Mouse (Mus musculus) CH12.LX (cell line): Measurements from ENCODE around the gene Foxf2. TPM values are rescaled to one million over a fixed set of nuclear protein-coding genes. Genes with fewer than 3 reads are reported as not detected.

Source experiments
- DNase-seq: peaks from one replicate; pipeline ENCODE4 v3.0.0-alpha.2; 2013; ENCODE audit errors: extremely low read depth
- H3K27ac ChIP-seq: 2 replicates; pipeline ENCODE4 v1.5.1; 2012; ENCODE audit warnings: low read depth, mild to moderate bottlenecking, control low read depth, moderate library complexity; ENCODE audit not compliant: insufficient read depth
- H3K27me3 ChIP-seq: replicated peaks from 2 replicates; pipeline ENCODE3; 2012; ENCODE audit warnings: inconsistent platforms
- H3K36me3 ChIP-seq, 2 experiments: replicated peaks in 1 of 2; 2 replicates each; pipeline versions ENCODE3 to v1.6.1; 2012; ENCODE audit warnings: inconsistent platforms in 1 of 2, low read length in 1 of 2, mild to moderate bottlenecking in 1 of 2, mixed read lengths in 1 of 2, moderate library complexity in 1 of 2; ENCODE audit not compliant: control insufficient read depth in 1 of 2, insufficient read depth in 1 of 2
- H3K4me1 ChIP-seq, 2 experiments: 2 replicates each; pipeline ENCODE4 v1.6.1; 2012; ENCODE audit warnings: inconsistent platforms in 1 of 2, moderate library complexity in 1 of 2; ENCODE audit not compliant: insufficient read depth in 2 of 2, control insufficient read depth in 1 of 2
- H3K4me2 ChIP-seq: 2 replicates; pipeline ENCODE4 v1.6.1; 2012; ENCODE audit warnings: low read depth, mild to moderate bottlenecking, control low read depth; ENCODE audit not compliant: poor library complexity, insufficient read depth, severe bottlenecking
- H3K4me3 ChIP-seq, 3 experiments: fragments of 150-350 bp in 1 of 3; sonication (generic) in 1 of 3; replicated peaks in 1 of 3; 2 replicates each; pipeline versions ENCODE3 to v1.5.1; 2011 to 2012; ENCODE audit warnings: low read depth in 2 of 3, low read length in 2 of 3, mild to moderate bottlenecking in 2 of 3, moderate library complexity in 2 of 3, control low read depth in 1 of 3, improper control_type of control experiment in 1 of 3, inconsistent platforms in 1 of 3, mixed read lengths in 1 of 3; ENCODE audit not compliant: poor library complexity in 1 of 3
- H3K79me2 ChIP-seq: replicated peaks from 2 replicates; pipeline ENCODE4 v1.6.1; 2012; ENCODE audit warnings: mild to moderate bottlenecking, moderate library complexity; ENCODE audit not compliant: control insufficient read depth, poor library complexity, insufficient read depth, severe bottlenecking; ENCODE audit errors: extremely low read depth
- H3K9ac ChIP-seq: 2 replicates; pipeline ENCODE4 v1.6.1; 2012; ENCODE audit warnings: low read depth, mild to moderate bottlenecking, control low read depth, moderate library complexity; ENCODE audit not compliant: insufficient read depth
- H3K9me3 ChIP-seq: replicated peaks from 2 replicates; pipeline ENCODE3; 2012; ENCODE audit warnings: low read length, inconsistent platforms, mixed read lengths
- CHD1 ChIP-seq: IDR thresholded peaks from 2 replicates; pipeline ENCODE4 v1.6.1; 2012; ENCODE audit warnings: low read depth, low read length, improper control_type of control experiment, inconsistent platforms
- CTCF ChIP-seq, 2 experiments: IDR thresholded peaks in 1 of 2; conservative IDR thresholded peaks in 1 of 2; 2 replicates each; pipeline ENCODE4 v1.5.1; 2011 to 2012; ENCODE audit warnings: low read depth in 2 of 2, low read length in 2 of 2, improper control_type of control experiment in 1 of 2, inconsistent platforms in 1 of 2, mild to moderate bottlenecking in 1 of 2, moderate library complexity in 1 of 2
- EP300 ChIP-seq: IDR thresholded peaks from 2 replicates; pipeline ENCODE4 v1.6.1; 2011; ENCODE audit warnings: low read length, improper control_type of control experiment
- GABPA ChIP-seq: IDR thresholded peaks from 2 replicates; pipeline ENCODE4 v1.6.1; 2012; ENCODE audit warnings: low read depth, low read length, improper control_type of control experiment, inconsistent platforms; ENCODE audit not compliant: insufficient replicate concordance
- HCFC1 ChIP-seq: IDR thresholded peaks from 2 replicates; pipeline ENCODE4 v1.6.1; 2012; ENCODE audit warnings: low read depth, mild to moderate bottlenecking, inconsistent platforms, low read length, improper control_type of control experiment
- IRF4 ChIP-seq: IDR thresholded peaks from 2 replicates; pipeline ENCODE4 v1.6.1; 2014; ENCODE audit warnings: low read depth, mild to moderate bottlenecking, inconsistent platforms, low read length, improper control_type of control experiment
- MAFK ChIP-seq: IDR thresholded peaks from 2 replicates; pipeline ENCODE4 v1.6.1; 2011; ENCODE audit warnings: low read length, improper control_type of control experiment; ENCODE audit not compliant: insufficient replicate concordance
- MAX ChIP-seq: IDR thresholded peaks from 2 replicates; pipeline ENCODE4 v1.6.1; 2011; ENCODE audit warnings: low read length, improper control_type of control experiment
- MAZ ChIP-seq: IDR thresholded peaks from 2 replicates; pipeline ENCODE4 v1.6.1; 2012; ENCODE audit warnings: low read depth, mild to moderate bottlenecking, inconsistent platforms, low read length, improper control_type of control experiment, moderate library complexity
- MXI1 ChIP-seq: IDR thresholded peaks from 2 replicates; pipeline ENCODE4 v1.6.1; 2011; ENCODE audit warnings: mild to moderate bottlenecking, low read depth, low read length, improper control_type of control experiment
- NELFE ChIP-seq: IDR thresholded peaks from 2 replicates; pipeline ENCODE4 v1.6.1; 2011; ENCODE audit warnings: low read depth, low read length, improper control_type of control experiment
- NRF1 ChIP-seq: IDR thresholded peaks from 2 replicates; pipeline ENCODE4 v1.6.1; 2014; ENCODE audit warnings: low read depth, mild to moderate bottlenecking, inconsistent platforms, low read length, improper control_type of control experiment, moderate library complexity
- PAX5 ChIP-seq: IDR thresholded peaks from 2 replicates; pipeline ENCODE4 v1.6.1; 2012; ENCODE audit warnings: low read length, inconsistent platforms, mixed read lengths
- SIN3A ChIP-seq: IDR thresholded peaks from 2 replicates; pipeline ENCODE4 v1.6.1; 2012; ENCODE audit warnings: low read length, improper control_type of control experiment, inconsistent platforms
- SMC3 ChIP-seq: IDR thresholded peaks from 2 replicates; pipeline ENCODE4 v1.6.1; 2011; ENCODE audit warnings: low read depth, low read length, improper control_type of control experiment
- TCF12 ChIP-seq: IDR thresholded peaks from 2 replicates; pipeline ENCODE4 v1.6.1; 2014; ENCODE audit warnings: low read depth, mild to moderate bottlenecking, inconsistent platforms, low read length, improper control_type of control experiment
- UBTF ChIP-seq: IDR thresholded peaks from 2 replicates; pipeline ENCODE4 v1.6.1; 2012; ENCODE audit warnings: low read depth, mild to moderate bottlenecking, inconsistent platforms, low read length, improper control_type of control experiment, moderate library complexity
- USF1 ChIP-seq: IDR thresholded peaks from 2 replicates; pipeline ENCODE4 v1.6.1; 2014; ENCODE audit warnings: low read depth, mild to moderate bottlenecking, inconsistent platforms, low read length, improper control_type of control experiment
- ZC3H11A ChIP-seq: IDR thresholded peaks from 2 replicates; pipeline ENCODE4 v1.6.1; 2012; ENCODE audit warnings: low read depth, mild to moderate bottlenecking, inconsistent platforms, low read length, improper control_type of control experiment
- ZKSCAN1 ChIP-seq: IDR thresholded peaks from 2 replicates; pipeline ENCODE4 v1.6.1; 2012; ENCODE audit warnings: low read depth, inconsistent platforms, low read length, improper control_type of control experiment, borderline replicate concordance
- ZNF384 ChIP-seq: IDR thresholded peaks from 2 replicates; pipeline ENCODE4 v1.6.1; 2012; ENCODE audit warnings: low read depth, low read length, improper control_type of control experiment, inconsistent platforms
- dilution Hi-C: fragments of 300-500 bp; cut with MboI; formaldehyde crosslinking; loops from 2 replicates; pipeline ENCODE4 v1.14.3; 2020; ENCODE audit warnings: low sequenced_read_pairs; ENCODE audit not compliant: extremely low pct_unique_long_range_greater_than_20kb, extremely low pct_ligation_motif_present
- in situ Hi-C: fragments of 300-500 bp; cut with MboI; formaldehyde crosslinking; loops from 3 replicates; pipeline ENCODE4 v1.14.3; 2019; ENCODE audit warnings: low sequenced_read_pairs, low pct_ligation_motif_present, low pct_unique_long_range_greater_than_20kb, mixed read lengths
- polyA plus RNA-seq: library from polyadenylated mRNA; unstranded; fragments of >175 nt; gene quantifications from 2 replicates; pipeline ENCODE4 v1.2.1, GENCODE M21; 2012; ENCODE audit warnings: low read depth; ENCODE audit not compliant: insufficient read length
- total RNA-seq, 2 experiments: library from RNA; depleted of rRNA; stranded (reverse); fragments of 300-350 nt in 1 of 2; fragments of >200 nt in 1 of 2; gene quantifications; 2 replicates each; pipeline ENCODE4 v1.2.3; 2012 to 2014

Gene Foxf2
- total and polyA plus RNA-seq, 3 experiments, result not detected

DNA sequence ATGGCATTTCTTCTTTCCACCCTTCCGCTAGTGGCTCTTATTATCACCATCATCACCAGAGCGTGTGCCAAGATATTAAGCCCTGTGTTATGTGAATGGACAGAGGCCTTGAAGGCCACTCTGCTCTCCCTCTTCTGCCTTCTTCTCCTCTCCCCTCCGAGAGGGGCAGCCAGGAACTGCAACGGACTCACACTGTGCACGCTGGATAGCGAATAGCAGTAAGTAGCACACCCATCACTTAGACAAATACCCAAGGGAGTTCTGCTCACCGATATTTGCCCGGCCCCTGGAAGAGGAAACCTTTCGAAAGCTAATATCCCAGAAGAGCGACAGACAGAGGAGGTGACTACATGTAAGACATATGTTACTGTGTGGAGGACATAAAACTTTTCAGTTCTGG, 4.9 kb downstream of the Foxf2 start:
- H3K79me2 ChIP-seq, result no peaks in the 10 kb centered on the region
- H3K9ac ChIP-seq, result no peak overlapping the region
- in situ Hi-C loops, result loop anchor here (25.0 kb wide), 2 partner anchors 743 to 1068 kb away; no protein-coding TSS in a partner anchor
- H3K4me3 ChIP-seq, result no peak overlapping the region
- no peaks in the 10 kb centered on the region for H3K27me3 ChIP-seq
- H3K4me1 ChIP-seq, result no peaks in the 10 kb centered on the region
- H3K4me2 ChIP-seq, result no peak overlapping the region
- no peak overlapping the region for H3K27ac ChIP-seq
- DNase-seq, result no peak
- TF ChIP-seq USF1 (no peak), NELFE (no peak), GABPA (no peak), UBTF (no peak), MAFK (no peak), SIN3A (no peak), ZC3H11A (no peak), CHD1 (no peak), ZKSCAN1 (no peak), SMC3 (no peak), ZNF384 (no peak), NRF1 (no peak), HCFC1 (no peak), PAX5 (no peak), MAX (no peak)
- peaks cover 19% of the 10 kb centered on the region for H3K9me3 ChIP-seq
- no peaks in the 10 kb centered on the region for H3K36me3 ChIP-seq
- dilution Hi-C loops, result no loop called here

DNA sequence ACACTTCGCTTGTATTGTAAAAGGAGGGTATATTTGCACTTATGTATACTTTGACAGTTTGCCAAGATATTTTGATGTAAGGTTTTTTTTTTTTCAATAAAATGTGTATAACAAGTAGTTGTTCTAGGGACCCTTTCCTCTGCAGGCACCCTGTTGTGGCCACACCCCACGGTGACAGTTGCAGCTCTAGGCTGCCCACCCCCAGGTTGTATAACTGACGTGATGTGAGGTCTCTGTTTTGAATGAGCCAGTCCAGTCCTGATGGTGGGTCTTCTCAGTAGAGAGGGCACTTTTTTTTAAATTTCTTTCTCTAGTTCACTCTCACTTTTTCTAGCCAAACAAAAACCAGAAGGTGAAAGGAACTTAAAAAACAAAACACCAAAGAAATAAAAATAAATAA, 5.7 kb downstream of the Foxf2 start:
- no peaks in the 10 kb centered on the region for H3K4me1 ChIP-seq
- no peaks in the 10 kb centered on the region for H3K36me3 ChIP-seq
- no peaks in the 10 kb centered on the region for H3K27me3 ChIP-seq
- in situ Hi-C loops (loop anchor here (25.0 kb wide), 2 partner anchors 744 to 1069 kb away; no protein-coding TSS in a partner anchor), dilution Hi-C loops (no loop called here)
- H3K9me3 ChIP-seq, result peaks cover 13% of the 10 kb centered on the region
- no peak overlapping the region for H3K4me3 ChIP-seq
- no peak overlapping the region for H3K4me2 ChIP-seq
- H3K79me2 ChIP-seq, result no peaks in the 10 kb centered on the region
- DNase-seq, result no peak
- TF ChIP-seq TCF12 (no peak), CTCF (conservative IDR thresholded peaks at IDR 0.05 in 1 of 2, IDR thresholded peaks at IDR 0.05 in 1 of 2; ENCODE audit: low read depth in 2 of 2, low read length in 2 of 2) (no peak), IRF4 (no peak), HCFC1 (no peak), EP300 (no peak), MAZ (no peak), ZC3H11A (no peak), NELFE (no peak), USF1 (no peak), MXI1 (no peak), UBTF (no peak)
- no peak overlapping the region for H3K27ac ChIP-seq
- H3K9ac ChIP-seq, result no peak overlapping the region
